Mouse (Mus musculus) liver, embryonic 14.5 days (tissue): ENCODE data around the gene Abraxas1.

Source experiments
- CTCF ChIP-seq: IDR thresholded peaks from 2 replicates; pipeline ENCODE4 v1.5.1; 2016; ENCODE audit warnings: antibody characterized with exemption, low read depth, control low read depth
- EP300 ChIP-seq: IDR thresholded peaks from 2 replicates; pipeline ENCODE4 v1.6.1; 2016; ENCODE audit warnings: antibody characterized with exemption, low read depth

GRCm38 (mm10) chr5:100794084-100794483, 26.7 kb downstream of the Abraxas1 start:
- TF ChIP-seq EP300: no peak
- TF ChIP-seq CTCF: no peak
